Mouse (Mus musculus) adrenal gland (tissue): ENCODE data around the gene Lpxn.

Experiments
- intact Hi-C: fragments of 180-260 bp; cut with DNase I; formaldehyde crosslinking; loops from one replicate; pipeline ENCODE4 v1.15.1; 2025
- long read RNA-seq, 2 experiments: library from polyadenylated mRNA; unstranded; transcript quantifications; one replicate each; pipeline ENCODE4 v2.0.0; 2020; ENCODE audit warnings: borderline replicate concordance in 1 of 2; ENCODE audit not compliant: insufficient replicate concordance in 1 of 2

Gene Lpxn
- long read RNA-seq, experiment 1, partial matches to known transcripts, result 1 of 4 reads
- long read RNA-seq, experiment 1, other reads (novel, unspliced or antisense), result 1 of 4 reads
- long read RNA-seq, experiment 2, partial matches to known transcripts, result 0 of 1 reads
- long read RNA-seq, experiment 2, other reads (novel, unspliced or antisense), result 0 of 1 reads

GRCm38 (mm10) chr19:12795511-12796327 lies at the start of gene Lpxn, which contains the start of gene Zfp91:
TSS of gene Lpxn (plus strand) at chr19:12796193.
TSS of gene Zfp91 (minus strand) at chr19:12796126.
- intact Hi-C loops, result loop anchor here (5.0 to 10.0 kb wide), 2 partner anchors 73 to 281 kb away; no protein-coding TSS in a partner anchor

DNA sequence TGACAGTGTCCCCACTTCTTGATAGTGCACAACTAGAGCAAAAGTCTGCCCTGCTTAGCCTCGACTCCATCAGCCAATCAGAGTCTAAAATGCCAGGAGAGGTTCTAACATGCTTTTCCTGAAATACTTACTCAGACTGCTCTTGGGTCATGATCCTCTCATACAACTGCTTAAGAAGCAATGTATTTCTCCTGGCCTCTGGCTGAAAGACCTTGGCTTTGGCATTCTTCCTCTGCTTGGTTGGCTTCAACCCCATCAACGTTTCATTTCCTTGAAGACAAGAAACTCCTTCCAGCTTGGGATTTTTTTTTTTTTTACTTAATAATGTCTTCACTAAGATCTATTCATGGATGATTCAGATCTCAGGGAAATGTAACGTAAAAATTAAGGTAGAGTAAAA lies 39.7 kb upstream of the Lpxn start:
- intact Hi-C loops, result no loop called here

- intact Hi-C loops, result no loop called here
Measured at GRCm38 (mm10) chr19:12758936-12759478, 37.0 kb upstream of the Lpxn start.

GRCm38 (mm10) chr19:12759656-12760055 lies 36.3 kb upstream of the Lpxn start:
- intact Hi-C loops, result no loop called here

GRCm38 (mm10) chr19:12762212-12763130 lies 33.5 kb upstream of the Lpxn start:
- intact Hi-C loops, result no loop called here

- intact Hi-C loops, result no loop called here
Measured at GRCm38 (mm10) chr19:12765308-12765707, 30.7 kb upstream of the Lpxn start, which contains the start of gene Cntf. TSS of gene Cntf (minus strand) at chr19:12765632.

GRCm38 (mm10) chr19:12770888-12771287 lies 25.1 kb upstream of the Lpxn start:
- intact Hi-C loops, result no loop called here

DNA sequence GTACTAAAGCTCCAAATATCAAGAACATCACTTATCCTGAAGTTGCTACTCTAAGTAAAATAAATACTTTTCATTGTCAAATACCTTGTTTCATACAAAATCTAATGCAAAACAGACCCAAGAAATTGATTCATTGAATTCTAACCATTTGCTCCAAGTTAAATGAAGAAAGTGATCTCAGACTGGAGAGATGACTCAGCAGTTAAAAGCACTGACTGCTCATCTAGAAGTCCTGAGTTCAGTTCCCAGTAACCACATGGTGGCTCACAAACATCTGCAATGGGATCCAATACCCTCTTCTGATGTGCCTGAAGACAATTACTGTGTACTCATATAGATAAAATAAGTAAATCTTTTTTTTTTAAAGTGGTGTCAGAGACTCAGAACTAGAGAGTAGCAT lies 15.6 kb upstream of the Lpxn start:
- intact Hi-C loops, result no loop called here

GRCm38 (mm10) chr19:12786803-12787395 lies 9.1 kb upstream of the Lpxn start:
- intact Hi-C loops, result no loop called here

GRCm38 (mm10) chr19:12787721-12788120 lies 8.3 kb upstream of the Lpxn start:
- intact Hi-C loops, result no loop called here

GRCm38 (mm10) chr19:12792374-12792773 lies 3.6 kb upstream of the Lpxn start:
- intact Hi-C loops, result loop anchor here (10.0 kb wide), 1 partner anchor 278 kb away; no protein-coding TSS in a partner anchor

GRCm38 (mm10) chr19:12794056-12795044 lies 1.6 kb upstream of the Lpxn start:
- intact Hi-C loops, result loop anchor here (5.0 to 10.0 kb wide), 2 partner anchors 72 to 280 kb away; no protein-coding TSS in a partner anchor

- intact Hi-C loops, result loop anchor here (5.0 to 10.0 kb wide), 2 partner anchors 73 to 280 kb away; no protein-coding TSS in a partner anchor
Measured at GRCm38 (mm10) chr19:12795110-12795509, 883 bp upstream of the Lpxn start.

DNA sequence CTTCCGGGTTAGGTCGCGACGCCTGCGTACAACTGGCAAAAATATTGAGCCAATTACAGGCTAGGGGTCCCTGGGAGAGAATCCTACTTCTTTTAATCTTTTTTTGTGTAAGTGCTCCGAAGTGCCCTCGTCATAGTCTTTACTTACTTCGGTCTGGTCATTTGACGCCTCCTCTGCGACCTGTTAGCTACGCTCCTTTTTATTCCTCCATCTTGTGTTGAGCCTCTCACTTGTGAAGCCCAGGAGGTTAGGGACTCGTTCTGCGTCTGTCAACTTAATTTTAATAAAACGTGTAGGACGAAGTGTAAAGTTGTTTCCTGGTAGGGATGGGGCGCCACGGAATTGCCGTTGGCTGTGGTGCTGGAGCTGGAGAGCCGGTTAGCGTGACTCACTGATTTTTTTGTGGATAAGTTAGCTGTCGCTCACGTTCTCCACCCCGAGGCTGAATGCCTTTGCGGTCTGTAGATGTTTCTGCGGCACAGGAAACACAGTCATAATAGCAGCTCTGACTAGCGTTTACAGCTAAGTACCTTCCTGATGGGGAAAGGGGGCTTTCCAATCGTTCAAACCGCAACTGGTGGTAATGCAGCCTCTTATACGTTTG lies 437 bp downstream of the Lpxn start:
- intact Hi-C loops, result loop anchor here (5.0 to 10.0 kb wide), 2 partner anchors 74 to 282 kb away; no protein-coding TSS in a partner anchor

DNA sequence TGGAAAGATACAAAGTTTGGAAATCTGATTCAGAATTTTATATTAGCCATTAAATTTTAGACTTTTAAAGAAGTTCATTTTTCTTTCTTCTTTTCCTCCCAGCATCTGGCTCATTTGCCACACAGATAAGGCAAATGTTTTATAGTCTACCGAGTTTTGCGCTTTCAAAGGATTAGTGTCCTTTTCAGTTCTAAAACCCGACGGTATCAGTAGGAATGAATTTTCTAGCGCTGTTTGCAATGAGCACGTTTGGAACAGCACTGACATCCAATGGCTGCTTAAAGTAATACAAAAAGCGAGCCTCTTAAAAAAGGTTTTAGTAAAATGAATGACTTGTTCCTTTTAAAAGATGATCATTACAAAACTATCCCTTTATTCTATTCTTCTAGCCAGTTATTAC lies 1.1 kb downstream of the Lpxn start:
- intact Hi-C loops, result loop anchor here (5.0 to 10.0 kb wide), 2 partner anchors 75 to 282 kb away; no protein-coding TSS in a partner anchor

- intact Hi-C loops, result loop anchor here (5.0 to 10.0 kb wide), 2 partner anchors 76 to 284 kb away; no protein-coding TSS in a partner anchor
Measured at GRCm38 (mm10) chr19:12798404-12798803, 2.4 kb downstream of the Lpxn start.

GRCm38 (mm10) chr19:12799081-12799480 lies 3.1 kb downstream of the Lpxn start:
- intact Hi-C loops, result loop anchor here (5.0 to 10.0 kb wide), 2 partner anchors 77 to 284 kb away; no protein-coding TSS in a partner anchor

GRCm38 (mm10) chr19:12800621-12801020 lies 4.6 kb downstream of the Lpxn start:
- intact Hi-C loops, result loop anchor here (5.0 kb wide), 1 partner anchor 203 kb away; the partner anchor contains the start of gene Gm4952
